Comparison of ENCODE assay signal across 23 mouse cellular contexts in the genomic region with DNA sequence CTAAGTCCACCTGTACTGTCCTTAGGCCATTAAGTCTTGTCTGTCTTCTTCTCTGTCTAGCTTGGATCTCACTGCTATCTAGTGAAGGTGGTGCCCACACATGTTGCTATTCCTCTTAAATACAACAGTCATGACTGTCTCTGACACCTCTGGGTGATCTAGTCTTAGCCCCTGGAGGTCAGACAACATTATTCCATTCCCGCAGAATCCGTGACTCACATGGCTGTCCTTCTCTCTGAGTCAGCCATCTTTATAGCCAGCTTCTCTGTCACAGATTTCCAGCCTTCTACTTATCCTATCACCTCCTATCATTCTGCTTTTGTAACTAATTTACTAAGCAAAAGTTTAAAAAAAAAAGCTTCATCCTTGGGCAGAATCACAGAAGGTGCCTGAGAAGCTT.
"Had no signal": no experiment of that assay in that cellular context is flagged by ENCODE, and none has a peak within 500 bp of the region (broad histone marks: within the 10 kb centered on the region; RNA-seq: fewer than 3 reads in every experiment).

No protein-coding gene starts in this region.

- DNase-seq: kidney, postnatal 25 days; liver; lung, adult 18-20 months; lung, postnatal 10 days; lung, postnatal 36 days; right cerebral cortex, adult 18-20 months; right cerebral cortex, postnatal 14 days; right cerebral cortex, postnatal 4 days; thymus, adult 2 months; thymus, postnatal 14 days; thymus, postnatal 4 days had no signal

- H3K27ac ChIP-seq: kidney, postnatal 0 days; limb, embryonic 10.5 days; limb, embryonic 13.5 days; liver, embryonic 12.5 days; liver, embryonic 15.5 days; lung, embryonic 15.5 days; midbrain, embryonic 10.5 days; midbrain, embryonic 15.5 days; neural tube, embryonic 12.5 days; neural tube, embryonic 15.5 days; stomach, postnatal 0 days had no signal

- H3K4me1 ChIP-seq: limb, embryonic 10.5 days; limb, embryonic 13.5 days; liver, embryonic 12.5 days; liver, embryonic 15.5 days; lung, embryonic 15.5 days; midbrain, embryonic 10.5 days; midbrain, embryonic 15.5 days; neural tube, embryonic 12.5 days; neural tube, embryonic 15.5 days had no signal

- H3K27me3 ChIP-seq: limb, embryonic 13.5 days; liver, embryonic 12.5 days; liver, embryonic 15.5 days; lung, embryonic 15.5 days; megakaryocyte, embryonic 14.5 days; midbrain, embryonic 15.5 days; neural tube, embryonic 12.5 days; neural tube, embryonic 15.5 days had no signal

- H3K9me3 ChIP-seq: limb, embryonic 10.5 days; limb, embryonic 13.5 days; liver, embryonic 12.5 days; liver, embryonic 15.5 days; lung, embryonic 15.5 days; megakaryocyte, embryonic 14.5 days; midbrain, embryonic 10.5 days; midbrain, embryonic 15.5 days; neural tube, embryonic 12.5 days; neural tube, embryonic 15.5 days had no signal

- H3K4me3 ChIP-seq: limb, embryonic 10.5 days; limb, embryonic 13.5 days; liver, embryonic 12.5 days; liver, embryonic 15.5 days; lung, embryonic 15.5 days; megakaryocyte, embryonic 14.5 days; midbrain, embryonic 10.5 days; midbrain, embryonic 15.5 days; neural tube, embryonic 12.5 days; neural tube, embryonic 15.5 days had no signal

- ATAC-seq: liver, embryonic 12.5 days; midbrain, embryonic 15.5 days had no signal
